Mouse (Mus musculus) adrenal gland, adult (tissue): ENCODE measurements at regions not wholly inside any gene's neighbourhood (a gene's known extent, or its start where the extent isn't known, plus 50 kb on each side); places are given as distances from the start of the nearest gene placed in this dataset.

Experiments
- DNase-seq, 2 experiments: peaks; one replicate each; pipeline ENCODE4 v3.0.0; 2022 to 2023; ENCODE audit warnings: low spot score in 1 of 2; ENCODE audit not compliant: inconsistent age in 2 of 2

- DNase-seq: no peak
These were observed 250.4 kb downstream of the Tmem182 start for GRCm38 (mm10) chr1:41055761-41056160.

GRCm38 (mm10) chr1:41065130-41065529 lies 259.7 kb downstream of the Tmem182 start:
- no peak for DNase-seq

GRCm38 (mm10) chr1:41104869-41105268 lies 299.5 kb downstream of the Tmem182 start:
- no peak for DNase-seq

GRCm38 (mm10) chr1:41121636-41122175 lies 316.3 kb downstream of the Tmem182 start:
- DNase-seq: no peak

- no peak for DNase-seq
These were observed 326.0 kb downstream of the Tmem182 start for GRCm38 (mm10) chr1:41131410-41131809.

GRCm38 (mm10) chr1:41133143-41133542 lies 327.7 kb downstream of the Tmem182 start:
- no peak for DNase-seq

GRCm38 (mm10) chr1:41133946-41134345 lies 328.5 kb downstream of the Tmem182 start:
- DNase-seq: no peak

GRCm38 (mm10) chr1:41139725-41140124 lies 334.3 kb downstream of the Tmem182 start:
- no peak for DNase-seq

GRCm38 (mm10) chr1:41140542-41140941 lies 335.1 kb downstream of the Tmem182 start:
- DNase-seq: no peak

GRCm38 (mm10) chr1:41141992-41142391 lies 336.6 kb downstream of the Tmem182 start:
- no peak for DNase-seq

GRCm38 (mm10) chr1:41152516-41152915 lies 347.1 kb downstream of the Tmem182 start:
- DNase-seq: peak in 1 of 2 experiments; percentile 42

- DNase-seq: no peak
These were observed 348.0 kb downstream of the Tmem182 start for GRCm38 (mm10) chr1:41153174-41153999.

GRCm38 (mm10) chr1:41154198-41154597 lies 348.8 kb downstream of the Tmem182 start:
- no peak for DNase-seq

- no peak for DNase-seq
These were observed 351.5 kb downstream of the Tmem182 start for GRCm38 (mm10) chr1:41156946-41157345.

- no peak for DNase-seq
These were observed 352.5 kb downstream of the Tmem182 start for GRCm38 (mm10) chr1:41157651-41158513.

GRCm38 (mm10) chr1:41165878-41166786 lies 360.7 kb downstream of the Tmem182 start:
- no peak for DNase-seq

GRCm38 (mm10) chr1:41166787-41167420 lies 361.5 kb downstream of the Tmem182 start:
- no peak for DNase-seq

- DNase-seq: no peak
These were observed 381.6 kb downstream of the Tmem182 start for GRCm38 (mm10) chr1:41186991-41187390.

GRCm38 (mm10) chr1:41212876-41213275 lies 407.5 kb downstream of the Tmem182 start:
- DNase-seq: peak in 1 of 2 experiments; percentile 61

GRCm38 (mm10) chr1:41225851-41226250 lies 420.4 kb downstream of the Tmem182 start:
- DNase-seq: no peak
